Mouse (Mus musculus): Measurements from ENCODE around the gene Tlk2. TPM values are rescaled to one million over a fixed set of nuclear protein-coding genes. Genes with fewer than 3 reads are reported as not detected.

Gene Tlk2
- polyA plus RNA-seq, 1 experiment from 2014 or later, result 10.5 TPM

DNA sequence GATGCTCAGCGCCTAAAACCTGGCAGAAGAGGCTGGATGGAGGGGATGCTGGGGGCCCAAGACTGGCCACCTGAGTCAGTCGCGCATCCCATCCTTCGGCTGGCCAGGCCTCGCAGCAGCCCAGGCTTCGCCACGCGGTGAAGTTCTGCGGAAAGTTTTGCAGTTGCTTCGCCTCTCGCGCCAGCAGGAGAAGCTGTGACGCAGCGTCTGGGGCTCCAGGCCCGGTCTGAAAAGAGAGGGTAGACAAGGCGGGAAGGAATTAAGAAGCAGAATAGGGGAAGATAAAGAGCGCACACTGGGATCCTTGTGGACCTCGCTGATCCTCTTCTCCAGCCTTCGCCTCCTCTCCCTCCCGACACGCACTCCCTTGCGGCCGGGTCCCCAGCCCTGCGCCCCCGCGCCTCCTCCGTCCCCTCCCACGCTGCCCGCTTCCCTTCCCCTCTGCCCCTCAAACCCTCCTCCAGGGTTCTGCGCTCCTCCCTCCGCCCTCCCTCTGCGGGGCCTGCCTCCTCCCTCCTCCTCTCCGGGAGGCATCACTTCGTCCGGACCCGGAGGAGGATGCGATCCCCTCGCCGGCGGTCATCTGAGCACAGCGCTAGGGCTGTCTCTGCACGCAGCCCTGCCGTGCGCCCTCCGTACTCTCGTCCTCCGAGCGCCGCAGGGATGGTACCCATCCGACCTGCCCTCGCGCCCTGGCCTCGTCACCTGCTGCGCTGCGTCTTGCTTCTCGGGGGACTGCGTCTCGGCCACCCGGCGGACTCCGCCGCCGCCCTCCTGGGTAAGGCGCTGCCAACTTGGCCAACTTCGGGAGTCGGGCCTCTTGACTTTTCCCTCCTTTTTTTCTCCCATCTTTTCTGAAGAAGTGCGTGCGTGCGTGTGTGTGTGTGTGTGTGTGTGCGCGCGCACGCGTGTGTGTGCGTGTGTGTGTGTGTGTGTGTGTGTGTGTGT is 113.8 kb downstream of the Tlk2 start, which contains the start of gene Mrc2:
Mrc2 (plus strand) TSS at position 520 of the 948 bp plus-strand sequence.
- WGBS, result under 1% methylated on average over 72 of the region's 75 CpGs
- ATAC-seq (replicated peaks; ENCODE audit: insufficient number of reproducible peaks, insufficient read depth, low FRiP score, low read depth), result peak; percentile 66
- H3K4me1 ChIP-seq (replicated peaks), result peaks cover 35% of the 10 kb centered on the region

DNA sequence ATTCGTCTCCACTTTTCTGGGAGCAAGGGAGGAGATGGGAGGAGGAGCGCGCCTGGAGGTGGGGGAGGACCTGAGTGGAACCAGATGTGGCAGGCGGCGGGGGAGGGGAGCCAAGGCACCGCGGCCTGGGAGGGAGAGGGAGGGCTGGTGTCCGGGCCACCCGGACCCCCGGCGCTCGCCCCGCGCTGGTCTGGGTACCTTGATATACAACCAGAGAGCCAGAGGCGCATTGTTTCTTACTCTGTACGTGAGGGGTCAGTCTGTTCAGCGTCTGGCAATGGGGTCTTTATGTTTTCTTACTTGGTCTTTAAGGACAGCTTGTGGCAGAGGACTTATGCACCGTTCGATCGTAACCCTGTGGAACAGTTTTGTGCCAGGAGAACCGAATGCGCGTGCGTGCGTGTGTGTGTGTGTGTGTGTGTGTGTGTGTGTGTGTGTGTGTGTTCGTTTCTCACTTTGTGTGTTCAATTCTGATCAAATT is 114.5 kb downstream of the Tlk2 start:
- Histone ChIP-seq H3K4me2 (peak overlapping the region; percentile 97), H3K4me1 (replicated peaks) (peaks cover 35% of the 10 kb centered on the region), H3K9ac (peak overlapping the region; percentile 66), H3K9me3 (replicated peaks) (no peaks in the 10 kb centered on the region), H3K4me3 (peak overlapping the region; percentile 68), H3K27me3 (peaks cover 13% of the 10 kb centered on the region), H3K36me3 (no peaks in the 10 kb centered on the region), H3K27ac (peak overlapping the region; percentile 83)
- no peak; the same call in 1 of the 2 replicates for ATAC-seq (replicated peaks; ENCODE audit: insufficient number of reproducible peaks, insufficient read depth, low FRiP score, low read depth)
- WGBS, result 6% methylated on average over 26 of the region's 26 CpGs

More for the DNA sequence above, 113.8 kb downstream of the Tlk2 start, which contains the start of gene Mrc2:
- Histone ChIP-seq H3K4me3 (peak within 1 kb of the TSS; percentile 68), H3K4me2 (peak within 1 kb of the TSS; percentile 97), H3K27me3 (peaks cover 13% of the 10 kb centered on the region), H3K9me3 (replicated peaks) (no peaks in the 10 kb centered on the region), H3K36me3 (0 out of 2 replicates have a peak, but pooled peaks cover 3% of the 10 kb centered on the region), H3K9ac (peak within 1 kb of the TSS; percentile 66), H3K27ac (peak within 1 kb of the TSS; percentile 83)

DNA sequence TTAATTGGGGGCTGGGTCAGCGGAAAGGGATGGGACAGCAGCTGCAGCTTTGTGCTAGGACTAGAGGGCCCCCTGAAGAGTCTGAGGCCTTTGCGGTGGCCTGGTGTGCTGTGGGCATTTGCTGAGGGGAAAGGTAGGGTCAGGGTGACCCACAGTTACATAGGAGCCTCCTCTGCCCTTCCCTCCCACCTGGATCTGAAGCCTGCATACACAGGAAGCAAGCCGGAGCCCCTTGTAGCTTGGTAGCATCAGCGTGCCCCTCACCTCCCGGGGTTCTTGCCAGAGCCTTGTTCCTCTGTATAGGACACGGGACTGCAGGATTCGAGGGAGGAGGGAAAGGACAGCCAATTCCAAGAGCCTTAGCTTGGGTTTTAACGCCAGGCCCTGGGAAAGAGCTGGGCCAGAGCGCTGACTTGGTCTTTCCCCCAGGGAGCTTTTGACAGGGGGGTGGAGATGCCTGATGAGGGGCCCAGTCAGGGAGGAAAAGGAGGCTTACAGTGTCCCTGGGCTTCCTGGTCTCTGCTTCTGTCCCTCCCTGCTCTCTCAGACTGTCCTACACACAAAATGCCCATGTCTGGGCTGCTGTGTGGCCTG is 115.4 kb downstream of the Tlk2 start:
- peak overlapping the region; percentile 83 for H3K27ac ChIP-seq
- H3K9me3 ChIP-seq (replicated peaks), result no peaks in the 10 kb centered on the region
- H3K36me3 ChIP-seq, result no peaks in the 10 kb centered on the region
- H3K27me3 ChIP-seq, result peaks cover 13% of the 10 kb centered on the region
- ATAC-seq (replicated peaks; ENCODE audit: insufficient number of reproducible peaks, insufficient read depth, low FRiP score, low read depth), result no peak
- peak overlapping the region; percentile 97 for H3K4me2 ChIP-seq
- H3K4me3 ChIP-seq, result peak overlapping the region; percentile 68
- 26% methylated on average over 9 of the region's 9 CpGs for WGBS
- H3K4me1 ChIP-seq (replicated peaks), result peaks cover 35% of the 10 kb centered on the region
- peak overlapping the region; percentile 29; the same call in 1 of the 2 replicates for H3K9ac ChIP-seq

DNA sequence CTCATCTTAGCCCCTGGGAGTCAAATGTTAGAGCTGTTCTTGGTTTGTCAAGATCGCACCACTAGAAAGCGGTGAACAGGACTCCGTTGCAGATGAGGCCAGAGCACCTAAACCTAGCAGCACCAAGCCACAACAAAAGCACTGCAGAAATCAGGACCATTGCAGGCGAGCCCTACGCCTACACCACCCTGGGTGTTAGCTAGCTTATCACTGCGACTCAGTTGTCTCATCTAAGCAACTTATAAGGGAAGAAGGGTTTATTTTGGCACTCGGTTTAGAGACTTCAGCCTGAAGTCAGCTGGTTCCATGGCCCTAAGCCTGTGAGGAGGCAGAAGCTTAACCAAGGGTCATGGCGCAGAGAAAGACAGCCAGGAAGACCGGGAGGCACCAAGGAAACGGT is 117.5 kb downstream of the Tlk2 start:
- Histone ChIP-seq H3K27ac (no peak overlapping the region), H3K4me1 (replicated peaks) (peaks cover 31% of the 10 kb centered on the region), H3K36me3 (no peaks in the 10 kb centered on the region), H3K27me3 (peaks cover 13% of the 10 kb centered on the region; the same call in 1 of the 2 replicates), H3K9ac (no peak overlapping the region), H3K9me3 (replicated peaks) (no peaks in the 10 kb centered on the region), H3K4me2 (no peak overlapping the region), H3K4me3 (no peak overlapping the region)
- 81% methylated on average over 10 of the region's 10 CpGs for WGBS
- no peak for ATAC-seq (replicated peaks; ENCODE audit: insufficient number of reproducible peaks, insufficient read depth, low FRiP score, low read depth)

DNA sequence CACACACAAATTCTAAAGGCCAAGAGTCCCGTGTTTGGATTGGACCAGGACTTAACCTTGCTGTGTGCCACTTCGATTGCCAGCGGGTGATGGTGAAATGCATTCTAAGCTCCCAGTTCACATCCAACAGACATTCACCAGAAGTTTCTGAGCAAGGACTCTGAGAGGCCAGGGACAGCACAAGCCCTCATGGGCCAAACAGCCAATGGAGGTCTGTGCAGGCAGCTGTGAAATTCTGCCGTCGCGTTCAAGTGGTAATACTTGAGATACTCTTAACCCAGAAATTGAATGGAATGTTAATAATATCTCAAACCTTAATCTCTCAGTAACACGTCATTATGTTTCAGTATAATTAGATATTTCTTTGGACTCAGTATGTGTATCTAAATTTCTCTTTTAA is 131.6 kb downstream of the Tlk2 start:
- ATAC-seq (replicated peaks; ENCODE audit: insufficient number of reproducible peaks, insufficient read depth, low FRiP score, low read depth), result no peak
- H3K36me3 ChIP-seq, result peaks cover 5% of the 10 kb centered on the region; the same call in 1 of the 2 replicates
- no peak overlapping the region for H3K4me3 ChIP-seq
- no peak overlapping the region for H3K27ac ChIP-seq
- peaks cover 48% of the 10 kb centered on the region for H3K4me1 ChIP-seq (replicated peaks)
- 57% methylated on average over 7 of the region's 7 CpGs for WGBS
- H3K27me3 ChIP-seq, result no peaks in the 10 kb centered on the region
- H3K9ac ChIP-seq, result no peak overlapping the region
- no peak overlapping the region for H3K4me2 ChIP-seq
- H3K9me3 ChIP-seq (replicated peaks), result no peaks in the 10 kb centered on the region

DNA sequence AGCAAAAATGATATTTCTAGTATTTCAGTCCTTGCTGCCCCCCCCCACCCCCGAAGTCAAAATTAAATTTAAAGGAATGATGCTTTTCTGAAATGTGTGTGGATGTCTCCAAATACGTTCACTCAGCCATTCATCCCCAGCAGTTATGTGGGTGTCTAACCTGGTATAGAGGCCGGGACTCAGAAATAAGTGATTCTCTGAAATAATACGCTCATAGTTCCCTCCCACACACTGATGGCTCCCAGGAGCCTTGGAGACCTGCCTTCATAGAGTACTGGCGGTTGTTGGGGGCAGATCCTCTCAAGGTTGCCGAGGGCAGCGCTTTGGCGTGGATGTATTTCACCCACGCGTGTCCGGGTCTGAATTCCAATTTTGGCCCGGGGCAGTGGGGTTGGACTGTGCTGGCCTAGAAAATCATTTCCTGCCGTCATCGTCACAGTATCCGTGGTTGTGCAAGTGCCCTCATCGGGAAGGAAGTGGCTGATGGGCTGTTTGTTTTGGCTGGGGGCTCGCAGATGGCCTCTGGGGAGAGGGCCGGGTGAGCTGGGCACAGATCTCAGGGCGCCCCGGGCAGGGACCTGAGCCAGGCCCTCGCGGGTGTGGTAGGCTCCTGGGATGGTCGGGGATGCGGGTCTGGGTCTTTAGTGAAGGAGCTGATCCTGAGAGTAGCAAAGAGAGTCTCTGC is 132.8 kb downstream of the Tlk2 start:
- WGBS, result 60% methylated on average over 24 of the region's 24 CpGs
- Histone ChIP-seq H3K36me3 (no peaks in the 10 kb centered on the region), H3K9me3 (replicated peaks) (no peaks in the 10 kb centered on the region), H3K9ac (no peak overlapping the region), H3K4me1 (replicated peaks) (peaks cover 48% of the 10 kb centered on the region), H3K27me3 (no peaks in the 10 kb centered on the region), H3K4me2 (peak overlapping the region; percentile 21; the same call in 1 of the 2 replicates), H3K4me3 (no peak overlapping the region), H3K27ac (peak overlapping the region; percentile 39; the same call in 1 of the 2 replicates)
- 0 out of 2 replicates have a peak, but pooled peaks have one; percentile 11 for ATAC-seq (replicated peaks; ENCODE audit: insufficient number of reproducible peaks, insufficient read depth, low FRiP score, low read depth)

DNA sequence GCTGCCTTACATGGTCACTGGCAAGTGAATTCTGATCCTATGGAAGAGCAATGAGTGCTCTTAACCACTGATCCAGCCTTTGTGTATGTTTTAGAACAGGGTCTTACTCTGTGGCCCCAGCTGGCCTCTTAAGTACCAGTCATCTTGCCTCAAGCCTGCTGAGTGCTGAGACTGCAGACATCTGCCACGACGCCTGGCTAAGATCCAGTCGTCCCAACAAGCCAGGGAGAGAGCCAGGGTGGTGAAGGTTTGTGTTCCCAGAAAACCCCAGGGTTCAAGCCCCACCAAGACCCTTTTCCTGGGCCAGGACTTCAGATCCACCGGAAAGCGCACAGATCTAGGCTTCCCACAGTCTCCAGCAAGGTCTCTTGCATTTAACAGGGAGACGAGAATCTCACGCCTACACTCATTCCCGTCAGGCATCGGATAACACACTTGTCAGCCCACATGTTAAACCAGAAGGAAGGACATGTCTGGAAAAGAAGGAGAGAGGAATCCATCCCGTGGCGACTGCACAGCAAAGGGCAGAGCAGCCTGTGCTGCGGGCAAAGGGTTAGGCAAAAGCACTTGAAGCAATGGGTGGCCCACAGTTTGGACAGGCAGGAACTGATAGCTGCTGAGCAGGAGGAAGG is 133.8 kb downstream of the Tlk2 start:
- Histone ChIP-seq H3K9me3 (replicated peaks) (no peaks in the 10 kb centered on the region), H3K27ac (peak overlapping the region; percentile 58), H3K27me3 (no peaks in the 10 kb centered on the region), H3K4me2 (no peak overlapping the region), H3K9ac (peak overlapping the region; percentile 36), H3K4me3 (no peak overlapping the region), H3K4me1 (replicated peaks) (peaks cover 48% of the 10 kb centered on the region), H3K36me3 (no peaks in the 10 kb centered on the region)
- 31% methylated on average over 12 of the region's 12 CpGs for WGBS
- no peak for ATAC-seq (replicated peaks; ENCODE audit: insufficient number of reproducible peaks, insufficient read depth, low FRiP score, low read depth)

DNA sequence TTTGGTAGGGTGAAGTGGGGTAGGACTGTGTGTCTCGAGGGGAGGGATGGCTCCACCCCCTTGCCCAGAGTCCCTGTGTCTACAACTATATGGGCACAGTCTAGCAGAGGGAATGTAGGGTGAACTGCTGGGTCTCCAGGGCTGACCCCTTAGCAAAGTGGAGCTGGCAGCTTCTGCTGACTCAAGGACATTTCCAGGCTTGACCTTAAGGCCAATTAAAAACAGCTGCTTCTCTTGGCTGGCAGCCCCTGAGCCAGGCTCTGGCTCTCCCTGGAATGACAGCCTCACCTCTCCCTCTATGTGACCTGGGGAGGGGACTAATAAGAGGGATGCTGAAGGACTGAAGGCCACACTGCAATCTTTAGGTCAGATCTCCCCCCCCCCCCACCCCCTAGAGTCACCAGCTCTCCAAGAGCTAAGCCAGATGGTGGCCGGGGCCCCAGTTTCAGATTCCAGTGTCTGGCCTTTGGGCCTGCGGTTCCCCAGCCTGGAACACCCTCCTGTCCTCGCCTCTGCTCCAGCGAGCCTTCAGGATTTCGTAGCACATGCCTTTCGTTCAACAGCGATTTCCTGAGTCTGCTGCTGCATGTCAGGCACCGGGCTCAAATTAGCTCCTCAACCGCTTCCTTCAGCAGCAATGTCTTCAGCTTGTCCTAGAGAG is 134.5 kb downstream of the Tlk2 start:
- Histone ChIP-seq H3K9me3 (replicated peaks) (no peaks in the 10 kb centered on the region), H3K36me3 (no peaks in the 10 kb centered on the region), H3K27me3 (no peaks in the 10 kb centered on the region), H3K27ac (peak overlapping the region; percentile 58), H3K9ac (0 out of 2 replicates have a peak overlapping the region, but pooled peaks have one; percentile 36), H3K4me1 (replicated peaks) (peaks cover 48% of the 10 kb centered on the region), H3K4me2 (peak overlapping the region; percentile 2; the same call in 1 of the 2 replicates), H3K4me3 (no peak overlapping the region)
- 10% methylated on average over 10 of the region's 10 CpGs for WGBS
- ATAC-seq (replicated peaks; ENCODE audit: insufficient number of reproducible peaks, insufficient read depth, low FRiP score, low read depth), result peak; percentile 59

DNA sequence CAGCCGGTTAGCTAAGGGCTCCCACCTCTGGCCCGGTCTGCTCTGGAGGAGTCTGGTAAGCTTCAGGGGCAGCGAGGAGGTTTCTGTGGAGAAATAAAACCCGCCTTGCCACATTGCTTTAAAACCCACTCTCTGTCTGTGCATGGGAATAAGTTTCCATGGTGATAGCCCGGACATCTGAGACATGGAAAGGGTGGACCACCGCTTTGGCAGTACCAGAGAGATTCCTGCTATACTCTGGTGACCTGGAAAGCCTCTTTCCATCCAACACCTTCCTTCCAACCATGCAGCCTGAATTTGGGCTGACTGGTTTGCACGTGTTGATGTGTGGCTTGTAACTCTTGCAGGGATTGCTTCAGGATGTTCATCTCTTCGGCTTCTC is 135.0 kb downstream of the Tlk2 start:
- H3K4me3 ChIP-seq, result no peak overlapping the region
- H3K27ac ChIP-seq, result peak overlapping the region; percentile 58
- 27% methylated on average over 8 of the region's 8 CpGs for WGBS
- no peak for ATAC-seq (replicated peaks; ENCODE audit: insufficient number of reproducible peaks, insufficient read depth, low FRiP score, low read depth)
- H3K27me3 ChIP-seq, result no peaks in the 10 kb centered on the region
- H3K9me3 ChIP-seq (replicated peaks), result no peaks in the 10 kb centered on the region
- no peak overlapping the region; the same call in 1 of the 2 replicates for H3K4me2 ChIP-seq
- H3K9ac ChIP-seq, result no peak overlapping the region
- H3K36me3 ChIP-seq, result no peaks in the 10 kb centered on the region
- peaks cover 47% of the 10 kb centered on the region for H3K4me1 ChIP-seq (replicated peaks)

DNA sequence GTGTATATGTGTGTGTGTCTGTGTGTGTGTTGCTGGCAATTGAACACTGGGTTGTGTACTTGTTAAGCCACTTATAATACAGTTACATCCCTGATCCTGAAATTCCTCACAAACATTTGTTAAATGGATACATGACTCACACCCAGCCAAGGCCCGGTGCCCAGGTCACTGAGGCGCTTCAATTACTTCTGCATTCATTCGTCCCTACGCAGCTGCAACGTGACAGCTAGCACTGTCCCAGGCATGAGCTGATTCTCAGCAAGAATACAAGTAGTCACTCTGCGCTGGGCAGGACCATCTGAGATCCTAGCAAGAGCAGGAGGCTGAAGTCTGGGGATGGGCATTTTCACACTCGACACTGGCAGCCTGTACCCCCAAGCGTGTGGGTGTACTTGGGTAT is 136.7 kb downstream of the Tlk2 start:
- 78% methylated on average over 8 of the region's 8 CpGs for WGBS
- no peak overlapping the region for H3K27ac ChIP-seq
- H3K4me2 ChIP-seq, result no peak overlapping the region
- H3K4me1 ChIP-seq (replicated peaks), result peaks cover 39% of the 10 kb centered on the region
- H3K9ac ChIP-seq, result no peak overlapping the region
- H3K9me3 ChIP-seq (replicated peaks), result no peaks in the 10 kb centered on the region
- H3K36me3 ChIP-seq, result no peaks in the 10 kb centered on the region
- no peaks in the 10 kb centered on the region for H3K27me3 ChIP-seq
- ATAC-seq (replicated peaks; ENCODE audit: insufficient number of reproducible peaks, insufficient read depth, low FRiP score, low read depth), result no peak
- no peak overlapping the region for H3K4me3 ChIP-seq
